ENCODE assay signal across 8 mouse cellular contexts in genomic region chr6:17169971-17170781, GRCm38 (mm10).
DNase-seq lines count a peak whose midpoint lies in the region; ATAC-seq and TF ChIP-seq lines count a peak whose summit lies in the region.
"Had no signal": no experiment of that assay in that cellular context is flagged by ENCODE, and none has a peak within 500 bp of the region (broad histone marks: within the 10 kb centered on the region; RNA-seq: fewer than 3 reads in every experiment).

No protein-coding gene starts in this region.

- H3K4me1 ChIP-seq in embryonic facial prominence, embryonic 10.5 days = peaks cover 21% of the 10 kb centered on the region
- peaks cover 4% of the 10 kb centered on the region for H3K4me1 ChIP-seq in heart, adult 2 months (ENCODE audit: control insufficient read depth, insufficient read depth, low read length)
- no peaks in the 10 kb centered on the region for H3K4me1 ChIP-seq in intestine, postnatal 0 days (replicated peaks; ENCODE audit: control insufficient read depth, insufficient read depth, low read length)
- peaks cover 28% of the 10 kb centered on the region for H3K4me1 ChIP-seq in lung, embryonic 16.5 days (replicated peaks; ENCODE audit: control insufficient read depth, insufficient read depth, low read length)

- 0 out of 2 replicates have a peak overlapping the region, but pooled peaks have one; percentile 13 for H3K4me2 ChIP-seq in intestine, postnatal 0 days (replicated peaks; ENCODE audit: low read depth)
- peak overlapping the region; percentile 39 for H3K4me2 ChIP-seq in lung, embryonic 16.5 days (ENCODE audit: low read depth, low read length)

- TF ChIP-seq POLR2A in heart, adult 2 months (IDR thresholded peaks at IDR 0.05; ENCODE audit: insufficient read depth, low read depth, low read length) = peak; percentile 35; the same call in 1 of the 2 replicates

- H3K4me3 ChIP-seq in embryonic facial prominence, embryonic 10.5 days = no peak overlapping the region
- peak overlapping the region; percentile 36 for H3K4me3 ChIP-seq in heart, adult 2 months
- no peak overlapping the region for H3K4me3 ChIP-seq in intestine, postnatal 0 days (ENCODE audit: low read depth, low read length)
- peak overlapping the region; percentile 15 for H3K4me3 ChIP-seq in lung, embryonic 16.5 days (ENCODE audit: low read length)

- no peak for ATAC-seq in intestine, postnatal 0 days
- ATAC-seq in lung, embryonic 16.5 days (ENCODE audit: low read depth) = peak; percentile 90
- no peak for ATAC-seq in granulocyte monocyte progenitor cell, adult 5-6 weeks (replicated peaks; ENCODE audit: poor library complexity, severe bottlenecking)

- no peaks in the 10 kb centered on the region for H3K9me3 ChIP-seq in embryonic facial prominence, embryonic 10.5 days
- H3K9me3 ChIP-seq in intestine, postnatal 0 days (ENCODE audit: control insufficient read depth) = no peaks in the 10 kb centered on the region
- no peaks in the 10 kb centered on the region for H3K9me3 ChIP-seq in lung, embryonic 16.5 days (ENCODE audit: control insufficient read depth, low read length)

- peak; percentile 9 to 44 for DNase-seq in adrenal gland, postnatal 36 days
- DNase-seq in embryonic facial prominence, embryonic 10.5 days (ENCODE audit: low spot score) = no peak
- DNase-seq in heart, adult 2 months = peak; percentile 73 to 86
- DNase-seq in retina, embryonic 14.5 days (ENCODE audit: low spot score) = peak; percentile 59

- peak overlapping the region; percentile 72 for H3K27ac ChIP-seq in embryonic facial prominence, embryonic 10.5 days (replicated peaks)
- H3K27ac ChIP-seq in heart, adult 2 months = peak overlapping the region; percentile 88
- H3K27ac ChIP-seq in intestine, postnatal 0 days (ENCODE audit: low read depth, low read length) = peak overlapping the region; percentile 46
- H3K27ac ChIP-seq in lung, embryonic 16.5 days (ENCODE audit: low read length) = peak overlapping the region; percentile 88
- H3K27ac ChIP-seq: liver, embryonic 14.5 days had no signal

- H3K79me2 ChIP-seq in heart, adult 2 months (replicated peaks; ENCODE audit: control insufficient read depth, insufficient read depth, low read length) = no peaks in the 10 kb centered on the region

- no peaks in the 10 kb centered on the region for H3K27me3 ChIP-seq in embryonic facial prominence, embryonic 10.5 days (replicated peaks; ENCODE audit: low read depth, poor library complexity, severe bottlenecking)
- H3K27me3 ChIP-seq in heart, adult 2 months (ENCODE audit: control insufficient read depth, insufficient read depth, low read length) = no peaks in the 10 kb centered on the region
- H3K27me3 ChIP-seq in intestine, postnatal 0 days (replicated peaks; ENCODE audit: control insufficient read depth, insufficient read depth, low read length) = no peaks in the 10 kb centered on the region
- no peaks in the 10 kb centered on the region for H3K27me3 ChIP-seq in lung, embryonic 16.5 days (ENCODE audit: control insufficient read depth, insufficient read depth, low read depth, low read length)

- 61% methylated on average over 18 of the region's 18 CpGs for WGBS in embryonic facial prominence, embryonic 10.5 days
- 11% methylated on average over 18 of the region's 18 CpGs for WGBS in heart, adult 2 months
- WGBS in intestine, postnatal 0 days = 57% methylated on average over 18 of the region's 18 CpGs
- 21% methylated on average over 18 of the region's 18 CpGs for WGBS in lung, embryonic 16.5 days

- intact Hi-C loops in heart, adult 2 months (cut with DNase I) = loop anchor here (1.0 to 5.0 kb wide), 5 partner anchors 9 to 187 kb away; partner anchors contain the start of gene Cav2

- TF ChIP-seq CTCF in heart, adult 2 months (IDR thresholded peaks at IDR 0.05) = no peak
- TF ChIP-seq CTCF in intestine, postnatal 0 days (IDR thresholded peaks at IDR 0.05; ENCODE audit: low read depth) = no peak

- H3K9ac ChIP-seq in heart, adult 2 months (ENCODE audit: low read depth, low read length) = peak overlapping the region; percentile 31; the same call in 1 of the 2 replicates
- H3K9ac ChIP-seq in intestine, postnatal 0 days (ENCODE audit: low read depth, low read length) = no peak overlapping the region
- peak overlapping the region; percentile 19; the same call in 1 of the 2 replicates for H3K9ac ChIP-seq in lung, embryonic 16.5 days (ENCODE audit: low read length)
- H3K9ac ChIP-seq: liver, embryonic 14.5 days had no signal

- TF ChIP-seq EP300 in heart, adult 2 months (IDR thresholded peaks at IDR 0.05; ENCODE audit: insufficient read depth, low read depth, low read length) = 0 out of 2 replicates have a peak, but pooled peaks have one; percentile 61

- H3K36me3 ChIP-seq in embryonic facial prominence, embryonic 10.5 days (replicated peaks) = no peaks in the 10 kb centered on the region
- H3K36me3 ChIP-seq in heart, adult 2 months (ENCODE audit: control insufficient read depth, insufficient read depth, low read length) = no peaks in the 10 kb centered on the region; the same call in 1 of the 2 replicates
- H3K36me3 ChIP-seq in intestine, postnatal 0 days (ENCODE audit: control insufficient read depth, insufficient read depth) = no peaks in the 10 kb centered on the region
- H3K36me3 ChIP-seq in lung, embryonic 16.5 days (ENCODE audit: control insufficient read depth, insufficient read depth, low read length) = no peaks in the 10 kb centered on the region

Comparison
In these comparisons a context has a peak if more than half of its experiments do, and no peak if none do; other contexts are left out.
1. H3K4me3 ChIP-seq: peak in heart, adult 2 months (single experiment) and lung, embryonic 16.5 days (single experiment); none in embryonic facial prominence, embryonic 10.5 days (single experiment) and intestine, postnatal 0 days (single experiment).
2. Peak in every context shown above with its lines, with median percentiles within 50 percentile points of each other: H3K27ac ChIP-seq.